Comparison of ENCODE assay signal across 23 mouse cellular contexts in genomic region chr16:84985340-84985739, GRCm38 (mm10).
DNase-seq lines count a peak whose midpoint lies in the region; ATAC-seq and TF ChIP-seq lines count a peak whose summit lies in the region.
"Had no signal": no experiment of that assay in that cellular context is flagged by ENCODE, and none has a peak within 500 bp of the region (broad histone marks: within the 10 kb centered on the region; RNA-seq: fewer than 3 reads in every experiment).

No protein-coding gene starts in this region.

- 96% methylated on average over 3 of the region's 3 CpGs for WGBS in forebrain, postnatal 0 days
- WGBS in forebrain, embryonic 13.5 days, result 92% methylated on average over 3 of the region's 3 CpGs
- WGBS in lung, embryonic 14.5 days, result 91% methylated on average over 3 of the region's 3 CpGs

- peak; percentile 20; the same call in 1 of the 2 replicates for ATAC-seq in forebrain, postnatal 0 days
- ATAC-seq in forebrain, embryonic 13.5 days, result no peak
- 0 out of 2 replicates have a peak, but pooled peaks have one; percentile 4 for ATAC-seq in lung, embryonic 14.5 days (ENCODE audit: insufficient read depth)
- peak; percentile 16; the same call in 1 of the 2 replicates for ATAC-seq in neutrophil, adult 5-6 weeks (ENCODE audit: extremely low read depth, insufficient number of reproducible peaks, low FRiP score, poor library complexity, severe bottlenecking)
- ATAC-seq: activated CD4-positive, CD25-positive, alpha-beta regulatory T cell, adult 4 months; hindbrain, embryonic 16.5 days; Patski had no signal

- 0 out of 2 replicates have a peak, but pooled peaks cover 6% of the 10 kb centered on the region for H3K4me1 ChIP-seq in forebrain, postnatal 0 days (ENCODE audit: insufficient read depth)
- H3K4me1 ChIP-seq in forebrain, embryonic 13.5 days, result peaks cover 29% of the 10 kb centered on the region
- H3K4me1 ChIP-seq in lung, embryonic 14.5 days (ENCODE audit: insufficient read depth), result 0 out of 2 replicates have a peak, but pooled peaks cover 11% of the 10 kb centered on the region
- H3K4me1 ChIP-seq: hindbrain, embryonic 12.5 days had no signal

- H3K9ac ChIP-seq in forebrain, postnatal 0 days, result no peak overlapping the region
- H3K9ac ChIP-seq in forebrain, embryonic 13.5 days, result no peak overlapping the region
- no peak overlapping the region for H3K9ac ChIP-seq in lung, embryonic 14.5 days
- H3K9ac ChIP-seq: embryonic facial prominence, embryonic 13.5 days; forebrain, embryonic 15.5 days; heart, embryonic 12.5 days; hindbrain, embryonic 12.5 days had no signal

- H3K9me3 ChIP-seq in forebrain, postnatal 0 days (ENCODE audit: low read length), result no peaks in the 10 kb centered on the region
- H3K9me3 ChIP-seq in forebrain, embryonic 13.5 days (replicated peaks), result no peaks in the 10 kb centered on the region
- H3K9me3 ChIP-seq in lung, embryonic 14.5 days (ENCODE audit: low read depth, low read length), result no peaks in the 10 kb centered on the region
- H3K9me3 ChIP-seq: embryonic facial prominence, embryonic 13.5 days; forebrain, embryonic 10.5 days; forebrain, embryonic 15.5 days; heart, embryonic 12.5 days; hindbrain, embryonic 12.5 days had no signal

- H3K27ac ChIP-seq in forebrain, postnatal 0 days (ENCODE audit: low read depth, low read length), result no peak overlapping the region
- H3K27ac ChIP-seq in forebrain, embryonic 13.5 days, result no peak overlapping the region
- peak overlapping the region; percentile 47; the same call in 1 of the 2 replicates for H3K27ac ChIP-seq in lung, embryonic 14.5 days (ENCODE audit: low read depth)
- H3K27ac ChIP-seq: forebrain, embryonic 10.5 days; forebrain, embryonic 15.5 days; hindbrain, embryonic 12.5 days had no signal

- DNase-seq in forebrain, postnatal 0 days, result no peak
- DNase-seq in lung, embryonic 14.5 days, result no peak
- DNase-seq in lung, postnatal 4 days, result no peak
- DNase-seq in lung, postnatal 36 days, result peak; percentile 30
- DNase-seq in lung, postnatal 25 days (ENCODE audit: low spot score), result no peak
- no peak for DNase-seq in spleen, adult 18-20 months
- DNase-seq: adrenal gland, postnatal 14 days; cerebellum, adult 11-12 months; cerebellum, adult 9-10 months; cerebellum, postnatal 25 days; gastrocnemius, postnatal 10 days; heart, postnatal 4 days had no signal

- H3K4me3 ChIP-seq in forebrain, postnatal 0 days (ENCODE audit: low read depth, low read length), result no peak overlapping the region
- no peak overlapping the region for H3K4me3 ChIP-seq in forebrain, embryonic 13.5 days
- H3K4me3 ChIP-seq in lung, embryonic 14.5 days (ENCODE audit: low read depth, low read length), result no peak overlapping the region
- H3K4me3 ChIP-seq: embryonic facial prominence, embryonic 13.5 days; erythroblast, embryonic 14.5 days; forebrain, embryonic 10.5 days; forebrain, embryonic 15.5 days; heart, embryonic 12.5 days; hindbrain, embryonic 12.5 days had no signal

- TF ChIP-seq CTCF in forebrain, postnatal 0 days (IDR thresholded peaks at IDR 0.05; ENCODE audit: low read depth), result no peak
- TF ChIP-seq CTCF in lung, embryonic 14.5 days (IDR thresholded peaks at IDR 0.05; ENCODE audit: low read depth), result no peak

- no peaks in the 10 kb centered on the region for H3K27me3 ChIP-seq in forebrain, postnatal 0 days (ENCODE audit: insufficient read depth, low read length)
- H3K27me3 ChIP-seq in forebrain, embryonic 13.5 days, result no peaks in the 10 kb centered on the region
- no peaks in the 10 kb centered on the region for H3K27me3 ChIP-seq in lung, embryonic 14.5 days (ENCODE audit: insufficient read depth, low read length)
- H3K27me3 ChIP-seq: embryonic facial prominence, embryonic 13.5 days; forebrain, embryonic 15.5 days; heart, embryonic 12.5 days; hindbrain, embryonic 12.5 days; Patski had no signal

- no peak overlapping the region for H3K4me2 ChIP-seq in forebrain, postnatal 0 days (ENCODE audit: low read depth)
- no peak overlapping the region for H3K4me2 ChIP-seq in forebrain, embryonic 13.5 days
- H3K4me2 ChIP-seq in lung, embryonic 14.5 days, result no peak overlapping the region
- H3K4me2 ChIP-seq: embryonic facial prominence, embryonic 13.5 days; forebrain, embryonic 15.5 days; heart, embryonic 12.5 days; hindbrain, embryonic 12.5 days had no signal

- 0 out of 2 replicates have a peak, but pooled peaks cover 3% of the 10 kb centered on the region for H3K36me3 ChIP-seq in forebrain, postnatal 0 days (ENCODE audit: insufficient read depth)
- peaks cover 6% of the 10 kb centered on the region; the same call in 1 of the 2 replicates for H3K36me3 ChIP-seq in forebrain, embryonic 13.5 days (ENCODE audit: poor library complexity, severe bottlenecking)
- peaks cover 13% of the 10 kb centered on the region; the same call in 1 of the 2 replicates for H3K36me3 ChIP-seq in lung, embryonic 14.5 days (ENCODE audit: insufficient read depth)
- H3K36me3 ChIP-seq: hindbrain, embryonic 12.5 days had no signal
